Mouse (Mus musculus) liver, embryonic 14.5 days (tissue): ENCODE measurements around the gene Hhex.

Experiments
- CTCF ChIP-seq: IDR thresholded peaks from 2 replicates; pipeline ENCODE4 v1.5.1; 2016; ENCODE audit warnings: antibody characterized with exemption, low read depth, control low read depth
- EP300 ChIP-seq: IDR thresholded peaks from 2 replicates; pipeline ENCODE4 v1.6.1; 2016; ENCODE audit warnings: antibody characterized with exemption, low read depth

DNA sequence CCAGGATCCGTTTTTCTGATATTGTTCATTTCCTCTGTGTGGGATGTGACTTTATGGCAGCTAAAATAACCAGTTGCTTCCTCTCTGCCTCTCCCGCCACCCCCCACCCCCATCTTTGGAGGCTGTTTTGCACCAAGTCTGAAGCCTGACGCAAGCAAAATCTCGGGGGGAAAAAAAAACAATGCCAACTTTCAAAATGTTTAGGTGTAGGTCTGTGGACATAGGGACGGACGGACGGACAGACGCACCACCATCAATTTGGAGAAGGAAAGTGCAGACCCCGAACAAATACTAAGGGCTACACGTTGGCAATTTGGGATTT, 1.2 kb downstream of the Hhex start:
- TF ChIP-seq CTCF (no peak), EP300 (no peak)
